Mouse (Mus musculus) kidney, adult 2 months (tissue): Measurements from ENCODE around the gene Clmp.

Source experiments
- CTCF ChIP-seq: fragments of 200-500 bp; conservative IDR thresholded peaks from 2 replicates; pipeline ENCODE4 v1.5.1; 2011; ENCODE audit warnings: low read depth, mild to moderate bottlenecking, control low read depth, low read length, moderate library complexity, mixed read lengths; ENCODE audit not compliant: insufficient read depth, insufficient read length
- POLR2A ChIP-seq: fragments of 200-500 bp; IDR thresholded peaks from one replicate; pipeline ENCODE4 v1.6.1; 2011; ENCODE audit warnings: low read depth, low read length, control low read depth

DNA sequence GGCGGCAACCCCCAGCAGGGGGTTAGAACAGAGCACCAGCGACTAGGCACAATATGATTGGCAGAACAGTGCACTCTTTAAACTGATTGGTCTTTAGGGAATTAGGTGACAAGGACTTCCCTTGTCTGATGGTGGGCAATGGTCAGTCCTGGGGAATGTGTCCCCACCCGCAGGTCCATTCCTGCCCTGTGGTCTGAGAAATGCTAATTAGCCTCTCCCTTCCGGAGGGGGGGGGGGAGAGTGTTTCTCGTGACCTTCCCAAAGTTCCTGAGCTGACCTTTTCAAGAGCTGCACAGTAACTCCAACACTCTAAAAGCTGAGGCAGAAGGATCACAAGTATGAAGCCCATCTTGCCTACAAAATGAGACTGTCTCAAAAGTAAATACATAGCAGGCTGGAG lies 108.5 kb downstream of the Clmp start:
- no peak for TF ChIP-seq POLR2A
- TF ChIP-seq CTCF, result no peak
